Mouse (Mus musculus) liver, embryonic 15.5 days (tissue): ENCODE measurements at regions not wholly inside any gene's neighbourhood (a gene's known extent, or its start where the extent isn't known, plus 50 kb on each side); places are given as distances from the start of the nearest gene placed in this dataset.

Experiments used
- ATAC-seq: fragments of 200-750 bp; cut with Nextera tagmentation; 2 replicates; pipeline ENCODE4 v1.8.0; 2017; ENCODE audit warnings: moderate number of reproducible peaks, mild to moderate bottlenecking, moderate library complexity; ENCODE audit not compliant: insufficient read depth
- H3K27ac ChIP-seq: fragments of 300-500 bp; sonication (generic); replicated peaks from 2 replicates; pipeline ENCODE4 v1.5.1; 2015; ENCODE audit warnings: mild to moderate bottlenecking, inconsistent platforms
- H3K27me3 ChIP-seq: fragments of 300-500 bp; sonication (generic); 2 replicates; pipeline ENCODE4 v1.6.1; 2015; ENCODE audit warnings: mild to moderate bottlenecking, inconsistent platforms
- H3K36me3 ChIP-seq: fragments of 300-500 bp; sonication (generic); replicated peaks from 2 replicates; pipeline ENCODE4 v1.6.1; 2015; ENCODE audit warnings: moderate library complexity, mild to moderate bottlenecking, inconsistent platforms
- H3K4me1 ChIP-seq: fragments of 300-500 bp; sonication (generic); replicated peaks from 2 replicates; pipeline ENCODE4 v1.6.1; 2015; ENCODE audit warnings: inconsistent platforms
- H3K4me2 ChIP-seq: fragments of 300-500 bp; sonication (generic); 2 replicates; pipeline ENCODE4 v1.6.1; 2015; ENCODE audit warnings: moderate library complexity, mild to moderate bottlenecking, inconsistent platforms
- H3K4me3 ChIP-seq: fragments of 300-500 bp; sonication (generic); replicated peaks from 2 replicates; pipeline ENCODE4 v1.5.1; 2015; ENCODE audit warnings: mild to moderate bottlenecking, inconsistent platforms
- H3K9ac ChIP-seq: fragments of 300-500 bp; sonication (generic); 2 replicates; pipeline ENCODE4 v1.6.1; 2015; ENCODE audit warnings: moderate library complexity, mild to moderate bottlenecking, inconsistent platforms
- H3K9me3 ChIP-seq: fragments of 300-500 bp; sonication (generic); replicated peaks from 2 replicates; pipeline ENCODE4 v1.6.1; 2016; ENCODE audit warnings: inconsistent platforms
- WGBS: fragments of 180-500 bp; shearing (Covaris S2); methylation state at CpG from one replicate; pipeline ENCODE4 v1.1.7; 2015; ENCODE audit warnings: mixed read lengths; ENCODE audit not compliant: insufficient replicate concordance; 5-methylcytosine and 5-hydroxymethylcytosine counted together

DNA sequence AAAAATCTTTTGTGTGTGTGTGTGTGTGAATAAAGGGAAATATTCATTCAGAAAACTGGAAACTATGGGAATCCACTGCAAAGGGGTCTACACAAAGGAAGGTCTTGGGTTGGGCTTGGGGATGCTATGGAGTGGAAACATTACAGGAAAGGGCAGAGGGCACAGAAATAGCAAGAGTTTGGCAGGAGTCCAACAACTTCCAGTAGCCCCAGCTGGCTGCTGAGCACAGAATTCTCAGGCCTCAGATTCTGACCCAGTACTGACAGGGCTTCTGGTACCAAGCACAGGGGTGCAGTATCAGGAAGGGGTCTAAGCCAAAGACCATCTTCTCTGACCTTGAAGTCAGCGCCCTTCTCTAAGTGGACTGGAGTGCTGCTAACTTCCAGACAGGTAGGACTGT is 174.4 kb downstream of the Utp6 start:
- Histone ChIP-seq H3K4me2 (no peak overlapping the region), H3K4me1 (peaks cover 33% of the 10 kb centered on the region), H3K36me3 (no peaks in the 10 kb centered on the region), H3K4me3 (no peak overlapping the region), H3K9me3 (no peaks in the 10 kb centered on the region), H3K9ac (no peak overlapping the region), H3K27me3 (0 out of 2 replicates have a peak, but pooled peaks cover 4% of the 10 kb centered on the region), H3K27ac (no peak overlapping the region)
- WGBS: 48% methylated on average over 1 of the region's 1 CpGs
- ATAC-seq: no peak

DNA sequence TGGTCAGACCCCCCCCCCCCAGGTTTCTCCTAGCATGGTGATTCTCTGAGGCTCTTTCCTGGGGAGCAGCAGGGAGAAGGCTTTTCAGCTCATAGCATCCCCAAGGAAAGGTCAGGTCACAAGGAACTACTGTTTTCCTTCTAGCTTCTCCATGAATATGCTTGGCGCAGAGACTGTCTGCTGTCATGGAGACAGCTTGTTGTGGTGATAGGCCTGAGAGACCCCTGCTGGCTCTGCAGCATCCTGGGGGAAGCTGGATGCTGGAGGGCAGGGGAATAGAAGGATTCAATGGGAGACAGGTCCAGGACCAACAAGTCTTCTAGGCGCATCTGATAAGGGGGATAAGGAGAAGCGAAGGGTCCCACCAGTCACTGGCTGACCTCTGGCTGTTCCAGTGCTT is 178.1 kb downstream of the Utp6 start:
- H3K27ac ChIP-seq: no peak overlapping the region
- H3K4me2 ChIP-seq: no peak overlapping the region
- no peak overlapping the region for H3K9ac ChIP-seq
- no peak overlapping the region for H3K4me3 ChIP-seq
- no peaks in the 10 kb centered on the region for H3K27me3 ChIP-seq
- H3K9me3 ChIP-seq: no peaks in the 10 kb centered on the region
- ATAC-seq: no peak
- H3K4me1 ChIP-seq: peaks cover 19% of the 10 kb centered on the region
- H3K36me3 ChIP-seq: no peaks in the 10 kb centered on the region
- 82% methylated on average over 3 of the region's 3 CpGs for WGBS

- H3K27me3 ChIP-seq: no peaks in the 10 kb centered on the region
- WGBS: 60% methylated on average over 5 of the region's 5 CpGs
- no peak for ATAC-seq
- H3K4me2 ChIP-seq: no peak overlapping the region
- H3K27ac ChIP-seq: no peak overlapping the region
- H3K9ac ChIP-seq: no peak overlapping the region
- H3K9me3 ChIP-seq: no peaks in the 10 kb centered on the region
- H3K36me3 ChIP-seq: no peaks in the 10 kb centered on the region
- H3K4me3 ChIP-seq: no peak overlapping the region
- H3K4me1 ChIP-seq: peaks cover 23% of the 10 kb centered on the region
Measured at GRCm38 (mm10) chr11:79781966-79782365, 180.2 kb downstream of the Utp6 start.

- Histone ChIP-seq H3K9me3 (no peaks in the 10 kb centered on the region), H3K4me3 (no peak overlapping the region), H3K9ac (no peak overlapping the region), H3K4me2 (no peak overlapping the region), H3K4me1 (peaks cover 23% of the 10 kb centered on the region), H3K36me3 (no peaks in the 10 kb centered on the region), H3K27me3 (no peaks in the 10 kb centered on the region), H3K27ac (no peak overlapping the region)
- ATAC-seq: no peak
- WGBS: 46% methylated on average over 5 of the region's 5 CpGs
Measured at GRCm38 (mm10) chr11:79779756-79780155, 182.4 kb downstream of the Utp6 start.

DNA sequence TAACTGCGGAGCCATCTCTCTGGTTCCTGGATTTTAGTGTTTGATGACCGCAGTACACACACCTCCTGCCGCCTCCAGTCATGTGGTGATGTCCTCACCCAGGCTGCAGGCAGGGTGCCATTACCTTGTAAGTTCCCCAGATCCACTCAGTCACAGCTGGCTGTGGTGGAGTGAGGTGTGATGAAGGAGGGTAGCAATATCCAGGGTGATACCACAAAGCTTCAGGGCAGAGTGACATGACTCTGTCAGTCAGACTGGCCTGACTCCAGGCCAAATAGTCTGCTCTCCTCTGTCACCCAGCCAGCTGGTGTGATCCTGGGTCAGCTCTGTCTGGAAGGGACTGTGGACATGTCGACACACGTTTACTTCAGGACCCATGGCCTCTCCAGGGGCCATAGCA is 183.7 kb downstream of the Utp6 start:
- Histone ChIP-seq H3K27me3 (no peaks in the 10 kb centered on the region), H3K4me2 (no peak overlapping the region), H3K9me3 (no peaks in the 10 kb centered on the region), H3K4me1 (peaks cover 26% of the 10 kb centered on the region), H3K4me3 (no peak overlapping the region), H3K9ac (no peak overlapping the region), H3K27ac (no peak overlapping the region), H3K36me3 (no peaks in the 10 kb centered on the region)
- peak; percentile 54 for ATAC-seq
- WGBS: 59% methylated on average over 5 of the region's 5 CpGs

DNA sequence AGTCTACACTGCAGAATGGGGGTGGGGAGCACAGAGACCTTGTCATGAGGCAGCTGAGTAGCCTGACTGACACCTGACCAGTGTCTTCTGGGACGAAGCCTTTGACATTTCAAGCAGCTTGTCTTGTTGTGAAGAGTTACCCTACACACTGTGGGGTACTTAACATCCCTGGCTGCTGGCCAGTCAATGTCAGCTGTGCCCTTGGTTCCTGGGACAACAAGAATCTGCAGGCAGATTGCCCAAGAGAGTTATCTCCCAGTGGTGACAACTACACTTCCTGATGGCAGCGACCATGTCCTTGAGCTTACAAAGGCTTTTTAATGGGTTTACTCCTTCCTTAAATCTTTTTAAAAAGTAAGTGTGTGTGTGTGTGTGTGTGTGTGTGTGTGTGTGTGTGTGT is 184.2 kb downstream of the Utp6 start:
- H3K4me3 ChIP-seq: no peak overlapping the region
- WGBS: 16% methylated on average over 2 of the region's 2 CpGs
- no peak overlapping the region for H3K9ac ChIP-seq
- H3K4me2 ChIP-seq: no peak overlapping the region
- H3K27me3 ChIP-seq: no peaks in the 10 kb centered on the region
- H3K27ac ChIP-seq: no peak overlapping the region
- no peaks in the 10 kb centered on the region for H3K9me3 ChIP-seq
- no peaks in the 10 kb centered on the region for H3K36me3 ChIP-seq
- peaks cover 27% of the 10 kb centered on the region for H3K4me1 ChIP-seq
- ATAC-seq: no peak; the same call in 1 of the 2 replicates

GRCm38 (mm10) chr11:79776577-79776976 is 185.6 kb downstream of the Rab11fip4 start:
- Histone ChIP-seq H3K4me3 (no peak overlapping the region), H3K9me3 (no peaks in the 10 kb centered on the region), H3K36me3 (no peaks in the 10 kb centered on the region), H3K27me3 (no peaks in the 10 kb centered on the region), H3K27ac (no peak overlapping the region), H3K9ac (no peak overlapping the region), H3K4me1 (peaks cover 29% of the 10 kb centered on the region), H3K4me2 (no peak overlapping the region)
- no peak for ATAC-seq
- 58% methylated on average over 6 of the region's 6 CpGs for WGBS

DNA sequence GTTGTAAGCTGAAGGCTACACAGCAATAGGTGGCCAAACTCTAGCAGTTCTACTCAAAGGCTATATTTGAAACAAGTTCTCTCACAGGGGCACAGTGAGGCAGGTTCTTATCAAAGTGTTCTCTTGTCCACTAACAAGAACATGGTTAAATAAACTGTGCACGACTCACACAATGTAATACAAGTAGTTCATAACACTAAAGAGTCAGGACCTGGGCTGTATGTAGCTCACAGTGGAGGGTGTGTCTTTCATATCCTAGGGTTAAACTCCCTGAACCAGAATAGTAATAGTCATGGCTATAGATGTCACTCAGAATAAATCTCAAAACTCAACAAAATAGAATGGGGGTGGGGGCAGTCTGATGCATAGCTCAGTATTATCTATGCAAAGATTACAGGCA is 182.7 kb downstream of the Rab11fip4 start:
- no peak for ATAC-seq
- no peaks in the 10 kb centered on the region for H3K27me3 ChIP-seq
- H3K4me1 ChIP-seq: peaks cover 18% of the 10 kb centered on the region
- no peak overlapping the region for H3K4me3 ChIP-seq
- WGBS: 43% methylated on average over 1 of the region's 1 CpGs
- H3K9me3 ChIP-seq: no peaks in the 10 kb centered on the region
- H3K4me2 ChIP-seq: no peak overlapping the region
- no peak overlapping the region for H3K9ac ChIP-seq
- no peaks in the 10 kb centered on the region for H3K36me3 ChIP-seq
- no peak overlapping the region for H3K27ac ChIP-seq

DNA sequence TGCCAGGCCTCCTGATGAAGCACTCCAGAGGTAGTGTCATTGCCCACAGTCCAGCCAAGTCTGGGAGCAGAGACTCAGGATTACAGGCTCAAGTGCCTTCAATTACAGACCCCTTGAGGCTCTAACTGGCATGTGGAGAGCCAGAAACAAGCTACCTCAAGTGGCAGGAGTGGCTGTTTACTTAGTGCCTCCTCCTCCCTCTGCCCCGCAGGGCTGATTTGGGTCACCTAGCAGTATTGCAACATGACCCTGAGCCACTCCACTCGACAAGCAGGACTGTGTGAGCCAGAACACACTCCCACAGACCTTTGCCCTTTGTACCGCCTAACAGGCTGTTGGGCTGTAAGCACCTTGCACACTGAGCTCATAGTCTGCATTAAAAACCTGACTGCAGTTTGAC is 180.4 kb downstream of the Rab11fip4 start:
- no peaks in the 10 kb centered on the region for H3K36me3 ChIP-seq
- H3K9me3 ChIP-seq: no peaks in the 10 kb centered on the region
- no peak overlapping the region for H3K4me3 ChIP-seq
- peaks cover 6% of the 10 kb centered on the region; the same call in 1 of the 2 replicates for H3K4me1 ChIP-seq
- WGBS: 48% methylated on average over 3 of the region's 3 CpGs
- no peak overlapping the region for H3K4me2 ChIP-seq
- H3K27me3 ChIP-seq: no peaks in the 10 kb centered on the region
- ATAC-seq: peak; percentile 87
- H3K9ac ChIP-seq: no peak overlapping the region
- H3K27ac ChIP-seq: peak overlapping the region; percentile 57; the same call in 1 of the 2 replicates

DNA sequence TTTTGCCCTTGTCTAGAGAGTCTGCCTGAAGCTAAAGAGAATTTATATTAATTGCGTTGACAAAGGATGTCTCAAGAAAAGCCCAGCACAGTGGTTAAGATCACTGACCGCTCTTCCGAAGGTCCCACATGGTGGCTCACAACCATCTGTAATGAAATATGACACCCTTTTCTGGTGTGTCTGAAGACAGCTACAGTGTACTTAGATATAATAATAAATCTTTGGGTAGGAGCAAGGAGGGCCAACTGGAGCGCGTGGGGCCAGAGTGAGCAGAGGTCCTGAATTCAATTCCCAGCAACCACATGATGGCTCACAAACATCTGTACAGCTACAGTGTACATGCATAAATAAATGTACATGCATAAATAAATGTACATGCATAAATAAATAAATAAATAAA is 176.1 kb downstream of the Rab11fip4 start:
- Histone ChIP-seq H3K4me3 (no peak overlapping the region), H3K9ac (no peak overlapping the region), H3K4me1 (no peaks in the 10 kb centered on the region; the same call in 1 of the 2 replicates), H3K27ac (no peak overlapping the region), H3K27me3 (no peaks in the 10 kb centered on the region), H3K36me3 (no peaks in the 10 kb centered on the region), H3K9me3 (no peaks in the 10 kb centered on the region), H3K4me2 (no peak overlapping the region)
- ATAC-seq: no peak
- 83% methylated on average over 5 of the region's 5 CpGs for WGBS

GRCm38 (mm10) chr11:79766036-79766435 is 175.0 kb downstream of the Rab11fip4 start:
- 79% methylated on average over 2 of the region's 2 CpGs for WGBS
- Histone ChIP-seq H3K36me3 (no peaks in the 10 kb centered on the region), H3K9ac (no peak overlapping the region), H3K4me1 (no peaks in the 10 kb centered on the region; the same call in 1 of the 2 replicates), H3K27me3 (no peaks in the 10 kb centered on the region), H3K27ac (no peak overlapping the region), H3K9me3 (no peaks in the 10 kb centered on the region), H3K4me2 (no peak overlapping the region), H3K4me3 (no peak overlapping the region)
- no peak for ATAC-seq

- WGBS: 52% methylated on average over 2 of the region's 2 CpGs
- H3K9ac ChIP-seq: no peak overlapping the region
- H3K9me3 ChIP-seq: no peaks in the 10 kb centered on the region
- H3K36me3 ChIP-seq: no peaks in the 10 kb centered on the region
- no peaks in the 10 kb centered on the region for H3K4me1 ChIP-seq
- H3K27me3 ChIP-seq: no peaks in the 10 kb centered on the region
- no peak for ATAC-seq
- H3K4me3 ChIP-seq: no peak overlapping the region
- H3K27ac ChIP-seq: no peak overlapping the region
- H3K4me2 ChIP-seq: no peak overlapping the region
Measured at GRCm38 (mm10) chr11:79765396-79765795, 174.4 kb downstream of the Rab11fip4 start.
